Mouse (Mus musculus) liver, embryonic 12.5 days (tissue): ENCODE results near the gene Pdss2. TPM values are rescaled to one million over a fixed set of nuclear protein-coding genes. Genes with fewer than 3 reads are reported as not detected.

Experiments
- ATAC-seq: fragments of 200-750 bp; cut with Nextera tagmentation; 2 replicates; pipeline ENCODE4 v1.8.0; 2017; ENCODE audit warnings: moderate number of reproducible peaks, mild to moderate bottlenecking, moderate library complexity
- H3K27ac ChIP-seq: fragments of 300-500 bp; sonication (generic); 2 replicates; pipeline ENCODE4 v1.5.1; 2016; ENCODE audit warnings: mild to moderate bottlenecking
- H3K27me3 ChIP-seq: fragments of 300-500 bp; sonication (generic); replicated peaks from 2 replicates; pipeline ENCODE4 v1.6.1; 2016; ENCODE audit warnings: mild to moderate bottlenecking, moderate library complexity
- H3K36me3 ChIP-seq: fragments of 300-500 bp; sonication (generic); 2 replicates; pipeline ENCODE4 v1.6.1; 2016; ENCODE audit warnings: mild to moderate bottlenecking, moderate library complexity
- H3K4me1 ChIP-seq: fragments of 300-500 bp; sonication (generic); 2 replicates; pipeline ENCODE4 v1.6.1; 2016
- H3K4me2 ChIP-seq: fragments of 300-500 bp; sonication (generic); 2 replicates; pipeline ENCODE4 v1.6.1; 2016; ENCODE audit warnings: mild to moderate bottlenecking, moderate library complexity
- H3K4me3 ChIP-seq: fragments of 300-500 bp; sonication (generic); 2 replicates; pipeline ENCODE4 v1.5.1; 2016; ENCODE audit warnings: mild to moderate bottlenecking, moderate library complexity
- H3K9ac ChIP-seq: fragments of 300-500 bp; sonication (generic); 2 replicates; pipeline ENCODE4 v1.6.1; 2016; ENCODE audit warnings: mild to moderate bottlenecking, moderate library complexity
- H3K9me3 ChIP-seq: fragments of 300-500 bp; sonication (generic); replicated peaks from 2 replicates; pipeline ENCODE4 v1.6.1; 2016; ENCODE audit warnings: mild to moderate bottlenecking, moderate library complexity
- WGBS: fragments of 180-500 bp; shearing (Covaris S2); methylation state at CpG from one replicate; pipeline ENCODE4 v1.1.7; 2016; ENCODE audit not compliant: insufficient replicate concordance; 5-methylcytosine and 5-hydroxymethylcytosine counted together
- polyA plus RNA-seq: library from polyadenylated mRNA; unstranded; fragments of >200 nt; fragmentation: Nextera tagmentation; extraction: Ambion mirVana; gene quantifications from 2 replicates; pipeline ENCODE4 v1.2.1, GENCODE M21; 2016

Pdss2 gene
- polyA plus RNA-seq, 1 experiment from 2014 or later = 10.2 TPM

- Histone ChIP-seq H3K9me3 (no peaks in the 10 kb centered on the region), H3K36me3 (no peaks in the 10 kb centered on the region), H3K4me3 (no peak overlapping the region), H3K4me1 (peaks cover 18% of the 10 kb centered on the region), H3K27ac (no peak overlapping the region), H3K27me3 (no peaks in the 10 kb centered on the region), H3K4me2 (no peak overlapping the region), H3K9ac (no peak overlapping the region)
- WGBS = 87% methylated on average over 9 of the region's 9 CpGs
- ATAC-seq = no peak
These were observed 96.2 kb downstream of the Pdss2 start for GRCm38 (mm10) chr10:43317327-43317951.

- no peaks in the 10 kb centered on the region for H3K9me3 ChIP-seq
- peaks cover 21% of the 10 kb centered on the region for H3K4me1 ChIP-seq
- no peak for ATAC-seq
- H3K9ac ChIP-seq = no peak overlapping the region
- no peaks in the 10 kb centered on the region for H3K27me3 ChIP-seq
- no peak overlapping the region for H3K4me3 ChIP-seq
- no peaks in the 10 kb centered on the region; the same call in 1 of the 2 replicates for H3K36me3 ChIP-seq
- H3K4me2 ChIP-seq = no peak overlapping the region
- H3K27ac ChIP-seq = no peak overlapping the region
- 89% methylated on average over 5 of the region's 5 CpGs for WGBS
These were observed 99.7 kb downstream of the Pdss2 start for GRCm38 (mm10) chr10:43321019-43321418.

GRCm38 (mm10) chr10:43322446-43323178, 101.3 kb downstream of the Pdss2 start:
- H3K27me3 ChIP-seq = no peaks in the 10 kb centered on the region
- H3K4me1 ChIP-seq = peaks cover 21% of the 10 kb centered on the region
- no peak overlapping the region for H3K4me3 ChIP-seq
- WGBS = 81% methylated on average over 9 of the region's 9 CpGs
- no peak overlapping the region for H3K27ac ChIP-seq
- no peak for ATAC-seq
- H3K9ac ChIP-seq = no peak overlapping the region
- H3K4me2 ChIP-seq = no peak overlapping the region
- no peaks in the 10 kb centered on the region for H3K9me3 ChIP-seq
- H3K36me3 ChIP-seq = no peaks in the 10 kb centered on the region; the same call in 1 of the 2 replicates

- H3K4me2 ChIP-seq = no peak overlapping the region
- peaks cover 21% of the 10 kb centered on the region for H3K4me1 ChIP-seq
- no peaks in the 10 kb centered on the region for H3K9me3 ChIP-seq
- no peak for ATAC-seq
- H3K36me3 ChIP-seq = no peaks in the 10 kb centered on the region; the same call in 1 of the 2 replicates
- no peak overlapping the region for H3K27ac ChIP-seq
- H3K4me3 ChIP-seq = no peak overlapping the region
- no peaks in the 10 kb centered on the region for H3K27me3 ChIP-seq
- 30% methylated on average over 8 of the region's 8 CpGs for WGBS
- H3K9ac ChIP-seq = no peak overlapping the region
These were observed 102.1 kb downstream of the Pdss2 start for GRCm38 (mm10) chr10:43323386-43323785.

- ATAC-seq = no peak
- H3K4me3 ChIP-seq = no peak overlapping the region
- no peak overlapping the region for H3K4me2 ChIP-seq
- no peaks in the 10 kb centered on the region; the same call in 1 of the 2 replicates for H3K36me3 ChIP-seq
- H3K9me3 ChIP-seq = no peaks in the 10 kb centered on the region
- H3K27ac ChIP-seq = no peak overlapping the region
- no peaks in the 10 kb centered on the region for H3K27me3 ChIP-seq
- no peak overlapping the region for H3K9ac ChIP-seq
- WGBS = 75% methylated on average over 5 of the region's 5 CpGs
- H3K4me1 ChIP-seq = peaks cover 26% of the 10 kb centered on the region
These were observed 108.5 kb downstream of the Pdss2 start for GRCm38 (mm10) chr10:43329813-43330212.

GRCm38 (mm10) chr10:43330691-43331090, 109.4 kb downstream of the Pdss2 start:
- no peak overlapping the region for H3K27ac ChIP-seq
- no peaks in the 10 kb centered on the region for H3K9me3 ChIP-seq
- no peak overlapping the region for H3K9ac ChIP-seq
- no peaks in the 10 kb centered on the region for H3K27me3 ChIP-seq
- 20% methylated on average over 3 of the region's 4 CpGs for WGBS
- no peaks in the 10 kb centered on the region; the same call in 1 of the 2 replicates for H3K36me3 ChIP-seq
- H3K4me2 ChIP-seq = no peak overlapping the region
- peaks cover 25% of the 10 kb centered on the region for H3K4me1 ChIP-seq
- no peak; the same call in 1 of the 2 replicates for ATAC-seq
- H3K4me3 ChIP-seq = no peak overlapping the region

GRCm38 (mm10) chr10:43331931-43332701, 110.8 kb downstream of the Pdss2 start:
- ATAC-seq = no peak
- Histone ChIP-seq H3K36me3 (no peaks in the 10 kb centered on the region), H3K9ac (no peak overlapping the region), H3K4me1 (peaks cover 32% of the 10 kb centered on the region), H3K4me3 (no peak overlapping the region), H3K4me2 (no peak overlapping the region), H3K9me3 (no peaks in the 10 kb centered on the region), H3K27me3 (no peaks in the 10 kb centered on the region), H3K27ac (no peak overlapping the region)
- 53% methylated on average over 15 of the region's 15 CpGs for WGBS

- no peak overlapping the region for H3K4me3 ChIP-seq
- peaks cover 26% of the 10 kb centered on the region for H3K4me1 ChIP-seq
- no peaks in the 10 kb centered on the region for H3K27me3 ChIP-seq
- no peaks in the 10 kb centered on the region for H3K36me3 ChIP-seq
- H3K9ac ChIP-seq = no peak overlapping the region
- H3K27ac ChIP-seq = no peak overlapping the region
- 62% methylated on average over 4 of the region's 4 CpGs for WGBS
- ATAC-seq = no peak
- H3K4me2 ChIP-seq = no peak overlapping the region
- H3K9me3 ChIP-seq = no peaks in the 10 kb centered on the region
These were observed 114.6 kb downstream of the Pdss2 start for GRCm38 (mm10) chr10:43335874-43336273.

- WGBS = 86% methylated on average over 2 of the region's 2 CpGs
- H3K4me1 ChIP-seq = peaks cover 22% of the 10 kb centered on the region
- no peaks in the 10 kb centered on the region for H3K36me3 ChIP-seq
- H3K4me2 ChIP-seq = no peak overlapping the region
- H3K9ac ChIP-seq = no peak overlapping the region
- no peak overlapping the region for H3K27ac ChIP-seq
- no peak overlapping the region for H3K4me3 ChIP-seq
- no peak for ATAC-seq
- H3K27me3 ChIP-seq = no peaks in the 10 kb centered on the region
- no peaks in the 10 kb centered on the region for H3K9me3 ChIP-seq
These were observed 115.8 kb downstream of the Pdss2 start for GRCm38 (mm10) chr10:43337110-43337509.

- Histone ChIP-seq H3K9me3 (no peaks in the 10 kb centered on the region), H3K4me3 (no peak overlapping the region), H3K4me2 (no peak overlapping the region), H3K9ac (no peak overlapping the region), H3K27me3 (no peaks in the 10 kb centered on the region), H3K36me3 (no peaks in the 10 kb centered on the region), H3K4me1 (peaks cover 13% of the 10 kb centered on the region), H3K27ac (no peak overlapping the region)
- no peak for ATAC-seq
- 49% methylated on average over 10 of the region's 10 CpGs for WGBS
These were observed 118.5 kb downstream of the Pdss2 start for GRCm38 (mm10) chr10:43339811-43340210.

GRCm38 (mm10) chr10:43349718-43350117, 128.4 kb downstream of the Pdss2 start:
- Histone ChIP-seq H3K9me3 (no peaks in the 10 kb centered on the region), H3K36me3 (0 out of 2 replicates have a peak, but pooled peaks cover 2% of the 10 kb centered on the region), H3K4me2 (no peak overlapping the region), H3K4me1 (no peaks in the 10 kb centered on the region), H3K4me3 (no peak overlapping the region), H3K9ac (no peak overlapping the region), H3K27me3 (no peaks in the 10 kb centered on the region), H3K27ac (no peak overlapping the region)
- no peak for ATAC-seq
- 80% methylated on average over 2 of the region's 2 CpGs for WGBS

- no peak for ATAC-seq
- WGBS = 66% methylated on average over 4 of the region's 4 CpGs
- Histone ChIP-seq H3K27me3 (no peaks in the 10 kb centered on the region), H3K36me3 (no peaks in the 10 kb centered on the region), H3K9ac (no peak overlapping the region), H3K4me1 (no peaks in the 10 kb centered on the region), H3K4me3 (no peak overlapping the region), H3K4me2 (no peak overlapping the region), H3K27ac (no peak overlapping the region), H3K9me3 (no peaks in the 10 kb centered on the region)
These were observed 136.6 kb downstream of the Pdss2 start for GRCm38 (mm10) chr10:43357884-43358283.
